Mouse (Mus musculus): ENCODE data around the gene Batf.

GRCm38 (mm10) chr12:85745827-85746695 is 59.6 kb downstream of the Batf start, which contains the start of gene Flvcr2:
- TF ChIP-seq CHD1 (IDR thresholded peaks at IDR 0.05; ENCODE audit: low read depth, low read length): no peak
- no peak for TF ChIP-seq HCFC1 (IDR thresholded peaks at IDR 0.05; ENCODE audit: low read depth, low read length)
- no peak for TF ChIP-seq SMC3 (IDR thresholded peaks at IDR 0.05; ENCODE audit: low read depth, low read length)
- no peak for TF ChIP-seq CTCF (IDR thresholded peaks at IDR 0.05 in 2 of 3, conservative IDR thresholded peaks at IDR 0.05 in 1 of 3; ENCODE audit: control insufficient read depth in 1 of 3, insufficient read depth in 1 of 3, low read depth in 2 of 3, low read length in 3 of 3, poor library complexity in 1 of 3, severe bottlenecking in 1 of 3)
- TF ChIP-seq KAT2A (conservative IDR thresholded peaks at IDR 0.05; ENCODE audit: low read depth, low read length): no peak
